Mouse (Mus musculus): ENCODE data around the gene Sec14l5.
A peak's percentile ranks its signal among the peaks of the same experiment; 100 is the strongest.

Sec14l5 gene

GRCm38 (mm10) chr16:5155014-5155413 lies 8.1 kb downstream of the Sec14l5 start:
- no peak for DNase-seq

- no peak for DNase-seq
These were observed 9.6 kb downstream of the Sec14l5 start for GRCm38 (mm10) chr16:5156495-5156894.

GRCm38 (mm10) chr16:5157113-5157512 lies 10.2 kb downstream of the Sec14l5 start:
- DNase-seq, result no peak

GRCm38 (mm10) chr16:5159248-5159647 lies 12.3 kb downstream of the Sec14l5 start:
- no peak for DNase-seq

- DNase-seq, result no peak
These were observed 17.4 kb downstream of the Sec14l5 start for GRCm38 (mm10) chr16:5164327-5164726.

GRCm38 (mm10) chr16:5168038-5168437 lies 21.1 kb downstream of the Sec14l5 start:
- no peak for DNase-seq

- DNase-seq, result no peak
These were observed 21.9 kb downstream of the Sec14l5 start for GRCm38 (mm10) chr16:5168829-5169228.

GRCm38 (mm10) chr16:5172636-5173035 lies 25.7 kb downstream of the Sec14l5 start:
- DNase-seq, result no peak

GRCm38 (mm10) chr16:5183310-5183975 lies 36.5 kb downstream of the Sec14l5 start:
- no peak for DNase-seq

GRCm38 (mm10) chr16:5184101-5184500 lies 37.2 kb downstream of the Sec14l5 start:
- no peak for DNase-seq

- DNase-seq, result no peak
These were observed 38.0 kb downstream of the Sec14l5 start for GRCm38 (mm10) chr16:5184956-5185355.

GRCm38 (mm10) chr16:5185691-5186090 lies 38.8 kb downstream of the Sec14l5 start:
- no peak for DNase-seq

GRCm38 (mm10) chr16:5186234-5186633 lies 39.3 kb downstream of the Sec14l5 start:
- DNase-seq, result peak; percentile 36

GRCm38 (mm10) chr16:5195080-5195479 lies 48.2 kb downstream of the Sec14l5 start:
- DNase-seq, result no peak

GRCm38 (mm10) chr16:5202681-5203080 lies 55.8 kb downstream of the Sec14l5 start:
- DNase-seq, result peak; percentile 44

- DNase-seq, result no peak
These were observed 56.3 kb downstream of the Sec14l5 start for GRCm38 (mm10) chr16:5203200-5203599.

- DNase-seq, result peak; percentile 82
These were observed 56.9 kb downstream of the Sec14l5 start, which contains the start of gene Nagpa for GRCm38 (mm10) chr16:5203668-5204433. Gene Nagpa (minus strand): TSS chr16:5204012.

GRCm38 (mm10) chr16:5205431-5205970 lies 58.6 kb downstream of the Sec14l5 start:
- DNase-seq, result no peak

- DNase-seq, result no peak
These were observed 59.1 kb downstream of the Sec14l5 start for GRCm38 (mm10) chr16:5206051-5206450.

GRCm38 (mm10) chr16:5210365-5210764 lies 63.5 kb downstream of the Sec14l5 start:
- no peak for DNase-seq

- DNase-seq, result no peak
These were observed 65.2 kb downstream of the Sec14l5 start for GRCm38 (mm10) chr16:5212150-5212549.

GRCm38 (mm10) chr16:5214126-5214525 lies 67.2 kb downstream of the Sec14l5 start:
- DNase-seq, result no peak

- no peak for DNase-seq
These were observed 69.8 kb downstream of the Sec14l5 start for GRCm38 (mm10) chr16:5216686-5217085.

Measured in right cerebral cortex, postnatal 25 days (tissue).